Mouse (Mus musculus): ENCODE measurements around the gene Skint11. TPM values are rescaled to one million over a fixed set of nuclear protein-coding genes. Genes with fewer than 3 reads are reported as not detected.
"Not testable (repeated sequence)": the region's sequence is repeated elsewhere in the genome, so short reads cannot be mapped to it uniquely, and the experiment has no call there.

The Skint11 gene
- total RNA-seq (2015; ENCODE audit: low replicate concordance) (not detected in 2 replicates), total RNA-seq (2017; ENCODE audit: low replicate concordance) (not detected in 2 replicates)

- no peak for ATAC-seq (replicated peaks; ENCODE audit: low FRiP score, poor library complexity, severe bottlenecking)
Observed at GRCm38 (mm10) chr4:114163084-114163483, at the start of gene Skint11. TSS of gene Skint11 (plus strand) at chr4:114163384.

GRCm38 (mm10) chr4:114161149-114161548, 2.0 kb upstream of the Skint11 start:
- no peak for ATAC-seq (replicated peaks; ENCODE audit: low FRiP score, poor library complexity, severe bottlenecking)

GRCm38 (mm10) chr4:114172898-114173297, 9.7 kb downstream of the Skint11 start:
- ATAC-seq (replicated peaks; ENCODE audit: low FRiP score, poor library complexity, severe bottlenecking): not testable (repeated sequence)

GRCm38 (mm10) chr4:114256906-114257305, 93.7 kb downstream of the Skint11 start:
- not testable (repeated sequence) for ATAC-seq (replicated peaks; ENCODE audit: low FRiP score, poor library complexity, severe bottlenecking)

Other genes with a start within 250 kb of the Skint11 start
- not detected in 2 replicates for gene Skint5, start 163.9 kb upstream of the Skint11 start, total RNA-seq (2015; ENCODE audit: low replicate concordance)
- not detected in 2 replicates for gene Skint5, start 163.9 kb upstream of the Skint11 start, total RNA-seq (2017; ENCODE audit: low replicate concordance)
- gene Trabd2b, start 243.3 kb downstream of the Skint11 start, total RNA-seq (2015; ENCODE audit: low replicate concordance): not detected in 2 replicates
- gene Trabd2b, start 243.3 kb downstream of the Skint11 start, total RNA-seq (2017; ENCODE audit: low replicate concordance): not detected in 2 replicates